23 mouse cellular contexts compared by ENCODE assay signal in genomic region chr8:83250858-83251257, GRCm38 (mm10). TPM values are rescaled to one million over a fixed set of nuclear protein-coding genes. Genes with fewer than 3 reads are reported as not detected.
DNase-seq lines count a peak whose midpoint lies in the region; ATAC-seq lines count a peak whose summit lies in the region.
"Had no signal": no experiment of that assay in that cellular context is flagged by ENCODE, and none has a peak within 500 bp of the region (broad histone marks: within the 10 kb centered on the region; RNA-seq: fewer than 3 reads in every experiment).

No protein-coding gene starts in this region.

- H3K9me3 ChIP-seq in hindbrain, embryonic 10.5 days, result no peaks in the 10 kb centered on the region
- no peaks in the 10 kb centered on the region for H3K9me3 ChIP-seq in hindbrain, embryonic 13.5 days
- H3K9me3 ChIP-seq in lung, embryonic 15.5 days, result no peaks in the 10 kb centered on the region
- H3K9me3 ChIP-seq: embryonic facial prominence, embryonic 12.5 days; hindbrain, embryonic 15.5 days; intestine, embryonic 15.5 days; limb, embryonic 13.5 days; liver, embryonic 12.5 days had no signal

- DNase-seq in hindbrain, embryonic 10.5 days (ENCODE audit: low spot score), result no peak
- no peak for DNase-seq in lung, postnatal 25 days (ENCODE audit: low spot score)
- DNase-seq in gonadal fat pad, adult 2 months (ENCODE audit: low read depth), result peak; percentile 71
- DNase-seq in kidney, postnatal 36 days, result peak; percentile 13 to 27
- no peak for DNase-seq in ovary, adult 18-20 months (ENCODE audit: low spot score)
- DNase-seq: adrenal gland, postnatal 14 days; cerebellum, adult 2 months; cerebellum, postnatal 25 days; gastrocnemius, postnatal 14 days; layer of hippocampus, postnatal 36 days; lung, adult 18-20 months; lung, postnatal 14 days; right cerebral cortex, postnatal 14 days had no signal

- no peak overlapping the region for H3K4me3 ChIP-seq in hindbrain, embryonic 10.5 days
- H3K4me3 ChIP-seq in hindbrain, embryonic 13.5 days, result no peak overlapping the region
- H3K4me3 ChIP-seq in lung, embryonic 15.5 days, result no peak overlapping the region
- H3K4me3 ChIP-seq: embryonic facial prominence, embryonic 12.5 days; hindbrain, embryonic 15.5 days; intestine, embryonic 15.5 days; limb, embryonic 13.5 days; liver, embryonic 12.5 days had no signal

- 85% methylated on average over 6 of the region's 6 CpGs for WGBS in hindbrain, embryonic 10.5 days
- 93% methylated on average over 6 of the region's 6 CpGs for WGBS in hindbrain, embryonic 13.5 days
- WGBS in lung, embryonic 15.5 days, result 84% methylated on average over 6 of the region's 6 CpGs

- H3K36me3 ChIP-seq in hindbrain, embryonic 10.5 days, result peaks cover 49% of the 10 kb centered on the region
- peaks cover 55% of the 10 kb centered on the region for H3K36me3 ChIP-seq in hindbrain, embryonic 13.5 days
- no peaks in the 10 kb centered on the region for H3K36me3 ChIP-seq in lung, embryonic 15.5 days
- H3K36me3 ChIP-seq: intestine, embryonic 15.5 days; liver, embryonic 12.5 days had no signal

- H3K4me2 ChIP-seq in hindbrain, embryonic 13.5 days, result no peak overlapping the region
- H3K4me2 ChIP-seq in lung, embryonic 15.5 days, result no peak overlapping the region
- H3K4me2 ChIP-seq: embryonic facial prominence, embryonic 12.5 days; hindbrain, embryonic 15.5 days; intestine, embryonic 15.5 days; limb, embryonic 13.5 days; liver, embryonic 12.5 days had no signal

- ATAC-seq in hindbrain, embryonic 13.5 days (ENCODE audit: low FRiP score), result no peak
- no peak for ATAC-seq in lung, embryonic 15.5 days (ENCODE audit: borderline replicate concordance, extremely low read depth, low FRiP score, low TSS enrichment)
- ATAC-seq: CD4-positive, CD25-positive, alpha-beta regulatory T cell, adult 4 months; forebrain, embryonic 16.5 days; intestine, embryonic 15.5 days; liver, embryonic 12.5 days had no signal

- no peaks in the 10 kb centered on the region for H3K27me3 ChIP-seq in hindbrain, embryonic 10.5 days (ENCODE audit: insufficient read depth, poor library complexity, severe bottlenecking)
- no peaks in the 10 kb centered on the region for H3K27me3 ChIP-seq in hindbrain, embryonic 13.5 days
- no peaks in the 10 kb centered on the region for H3K27me3 ChIP-seq in lung, embryonic 15.5 days
- H3K27me3 ChIP-seq: embryonic facial prominence, embryonic 12.5 days; hindbrain, embryonic 15.5 days; intestine, embryonic 15.5 days; limb, embryonic 13.5 days; liver, embryonic 12.5 days had no signal

- peak overlapping the region; percentile 64; the same call in 1 of the 2 replicates for H3K27ac ChIP-seq in hindbrain, embryonic 10.5 days
- H3K27ac ChIP-seq in hindbrain, embryonic 13.5 days, result no peak overlapping the region
- H3K27ac ChIP-seq in lung, embryonic 15.5 days, result peak overlapping the region; percentile 26; the same call in 1 of the 2 replicates
- H3K27ac ChIP-seq: hindbrain, embryonic 15.5 days; intestine, embryonic 15.5 days; limb, embryonic 13.5 days; liver, embryonic 12.5 days had no signal

- H3K9ac ChIP-seq in hindbrain, embryonic 13.5 days, result no peak overlapping the region
- H3K9ac ChIP-seq in lung, embryonic 15.5 days, result no peak overlapping the region
- H3K9ac ChIP-seq: embryonic facial prominence, embryonic 12.5 days; hindbrain, embryonic 15.5 days; intestine, embryonic 15.5 days; limb, embryonic 13.5 days; liver, embryonic 12.5 days had no signal

- H3K4me1 ChIP-seq in hindbrain, embryonic 10.5 days (replicated peaks), result no peaks in the 10 kb centered on the region
- H3K4me1 ChIP-seq in hindbrain, embryonic 13.5 days (replicated peaks), result no peaks in the 10 kb centered on the region
- no peaks in the 10 kb centered on the region for H3K4me1 ChIP-seq in lung, embryonic 15.5 days
- H3K4me1 ChIP-seq: embryonic facial prominence, embryonic 12.5 days; hindbrain, embryonic 15.5 days; intestine, embryonic 15.5 days; liver, embryonic 12.5 days had no signal

RNA-seq across cellular contexts. Expression of gene Ucp1, which starts 39.3 kb away (rescaled TPM):
- polyA plus RNA-seq in hindbrain, embryonic 10.5 days (2016; fragmentation: Nextera tagmentation; extraction: Ambion mirVana), result 0.10 TPM in 1 of 2 replicates, not detected in the other
- 0.12 and 0.30 TPM in 2 replicates for polyA plus RNA-seq in hindbrain, embryonic 13.5 days (2015; fragmentation: Nextera tagmentation; extraction: Ambion mirVana)
- polyA plus RNA-seq in lung, embryonic 15.5 days (2015; fragmentation: Nextera tagmentation; extraction: Ambion mirVana), result not detected in 2 replicates
- 0.25 and 0.59 TPM in 2 replicates for polyA plus RNA-seq in gonadal fat pad, adult 2 months (2012; rRNA removed)
- polyA plus RNA-seq: CD4-positive, CD25-positive, alpha-beta regulatory T cell, adult 4 months; embryonic facial prominence, embryonic 12.5 days; forebrain, embryonic 16.5 days; heart, embryonic 14.5 days; hindbrain, embryonic 15.5 days; intestine, embryonic 15.5 days; limb, embryonic 13.5 days; liver, embryonic 12.5 days had no signal

Comparison
In these comparisons a context has a peak if more than half of its experiments do, and no peak if none do; other contexts are left out.
1. DNase-seq: peak in gonadal fat pad, adult 2 months (single experiment) and kidney, postnatal 36 days (2 of 2); none in hindbrain, embryonic 10.5 days (single experiment), lung, postnatal 25 days (single experiment) and ovary, adult 18-20 months (single experiment).